Mouse (Mus musculus): ENCODE results near the gene Angptl2. TPM values are rescaled to one million over a fixed set of nuclear protein-coding genes. Genes with fewer than 3 reads are reported as not detected.

Gene Angptl2
- polyA plus RNA-seq, 1 experiment from 2014 or later, result 34.3 TPM

DNA sequence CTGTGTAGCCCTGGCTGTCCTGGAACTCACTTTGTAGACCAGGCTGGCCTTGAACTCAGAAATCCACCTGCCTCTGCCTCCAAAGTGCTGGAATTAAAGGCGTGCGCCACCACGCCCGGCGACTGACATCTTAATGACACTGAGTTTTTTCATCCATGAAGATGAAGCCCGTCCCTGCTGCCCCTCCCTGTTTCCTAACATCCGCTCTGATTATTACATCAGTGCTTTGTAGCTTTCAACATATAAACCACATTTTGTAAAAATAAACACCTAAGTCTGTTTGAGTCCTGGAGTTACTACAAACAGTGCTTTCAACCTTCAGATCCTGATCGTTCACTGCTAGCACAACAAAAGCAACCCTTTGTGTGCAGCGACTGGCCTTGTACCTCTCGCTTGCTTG, 63.9 kb downstream of the Angptl2 start:
- no peak for ATAC-seq (replicated peaks; ENCODE audit: insufficient number of reproducible peaks, low FRiP score, low TSS enrichment)
- no peaks in the 10 kb centered on the region for H3K36me3 ChIP-seq (ENCODE audit: control insufficient read depth, insufficient read depth, low read length)
- 87% methylated on average over 10 of the region's 10 CpGs for WGBS (ENCODE audit: insufficient replicate concordance)
- H3K27me3 ChIP-seq (ENCODE audit: control insufficient read depth, insufficient read depth, low read length), result no peaks in the 10 kb centered on the region
- H3K27ac ChIP-seq (ENCODE audit: low read depth, low read length), result no peak overlapping the region
- no peak overlapping the region for H3K4me3 ChIP-seq (ENCODE audit: low read depth, low read length)
- no peak overlapping the region for H3K9ac ChIP-seq (ENCODE audit: low read depth, low read length)
- no peak overlapping the region for H3K4me2 ChIP-seq
- H3K4me1 ChIP-seq (ENCODE audit: control insufficient read depth, insufficient read depth, low read length), result peaks cover 7% of the 10 kb centered on the region; the same call in 1 of the 2 replicates
- H3K9me3 ChIP-seq (replicated peaks; ENCODE audit: control insufficient read depth, low read length), result no peaks in the 10 kb centered on the region

DNA sequence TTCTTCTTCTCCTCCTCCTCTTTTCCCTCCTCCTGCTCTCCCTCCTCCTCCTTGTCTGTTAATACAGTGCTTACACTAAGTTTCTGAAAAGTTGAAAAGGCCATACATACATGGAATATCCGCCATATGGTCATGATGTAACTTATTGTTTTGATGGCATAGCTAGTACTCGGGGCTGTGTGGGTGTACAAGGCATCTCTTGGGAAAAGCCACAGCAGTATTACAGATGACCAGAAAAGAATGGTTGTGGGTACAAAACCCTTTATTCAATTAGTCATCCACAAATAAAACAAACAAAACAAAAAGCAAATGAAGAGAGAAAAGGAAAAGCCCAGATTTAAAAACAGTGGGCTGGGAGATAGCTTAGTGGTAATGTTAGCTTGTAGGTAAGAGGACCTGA, 64.7 kb downstream of the Angptl2 start:
- Histone ChIP-seq H3K27me3 (ENCODE audit: control insufficient read depth, insufficient read depth, low read length) (no peaks in the 10 kb centered on the region), H3K4me1 (ENCODE audit: control insufficient read depth, insufficient read depth, low read length) (peaks cover 7% of the 10 kb centered on the region; the same call in 1 of the 2 replicates), H3K9ac (ENCODE audit: low read depth, low read length) (no peak overlapping the region), H3K4me3 (ENCODE audit: low read depth, low read length) (no peak overlapping the region), H3K9me3 (replicated peaks; ENCODE audit: control insufficient read depth, low read length) (no peaks in the 10 kb centered on the region), H3K36me3 (ENCODE audit: control insufficient read depth, insufficient read depth, low read length) (no peaks in the 10 kb centered on the region), H3K27ac (ENCODE audit: low read depth, low read length) (no peak overlapping the region), H3K4me2 (no peak overlapping the region)
- 78% methylated on average over 2 of the region's 2 CpGs for WGBS (ENCODE audit: insufficient replicate concordance)
- ATAC-seq (replicated peaks; ENCODE audit: insufficient number of reproducible peaks, low FRiP score, low TSS enrichment), result no peak

DNA sequence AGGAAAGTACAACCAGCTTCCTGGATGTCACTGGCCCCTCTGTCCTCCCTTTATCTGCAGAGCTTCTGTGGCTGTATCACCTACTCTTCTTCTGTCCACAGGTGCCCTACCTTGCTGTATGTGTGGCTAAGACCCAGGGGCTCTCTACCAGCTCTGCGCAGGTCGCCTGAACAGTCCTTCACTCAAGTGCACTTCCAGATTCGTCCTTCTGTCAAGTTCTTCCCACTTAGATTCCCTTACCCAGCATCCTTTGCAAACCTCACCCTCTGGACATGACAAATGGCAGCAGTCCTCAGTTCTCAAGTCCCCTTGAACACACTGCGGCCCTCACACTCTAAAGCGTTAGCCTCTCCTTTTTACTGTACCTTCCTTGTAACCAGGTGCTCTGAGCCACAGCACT, 65.9 kb downstream of the Angptl2 start:
- Histone ChIP-seq H3K4me2 (no peak overlapping the region), H3K27ac (ENCODE audit: low read depth, low read length) (no peak overlapping the region), H3K4me1 (ENCODE audit: control insufficient read depth, insufficient read depth, low read length) (peaks cover 7% of the 10 kb centered on the region; the same call in 1 of the 2 replicates), H3K4me3 (ENCODE audit: low read depth, low read length) (no peak overlapping the region), H3K36me3 (ENCODE audit: control insufficient read depth, insufficient read depth, low read length) (no peaks in the 10 kb centered on the region), H3K9me3 (replicated peaks; ENCODE audit: control insufficient read depth, low read length) (no peaks in the 10 kb centered on the region), H3K9ac (ENCODE audit: low read depth, low read length) (no peak overlapping the region), H3K27me3 (ENCODE audit: control insufficient read depth, insufficient read depth, low read length) (no peaks in the 10 kb centered on the region)
- WGBS (ENCODE audit: insufficient replicate concordance), result 76% methylated on average over 5 of the region's 5 CpGs
- ATAC-seq (replicated peaks; ENCODE audit: insufficient number of reproducible peaks, low FRiP score, low TSS enrichment), result no peak

DNA sequence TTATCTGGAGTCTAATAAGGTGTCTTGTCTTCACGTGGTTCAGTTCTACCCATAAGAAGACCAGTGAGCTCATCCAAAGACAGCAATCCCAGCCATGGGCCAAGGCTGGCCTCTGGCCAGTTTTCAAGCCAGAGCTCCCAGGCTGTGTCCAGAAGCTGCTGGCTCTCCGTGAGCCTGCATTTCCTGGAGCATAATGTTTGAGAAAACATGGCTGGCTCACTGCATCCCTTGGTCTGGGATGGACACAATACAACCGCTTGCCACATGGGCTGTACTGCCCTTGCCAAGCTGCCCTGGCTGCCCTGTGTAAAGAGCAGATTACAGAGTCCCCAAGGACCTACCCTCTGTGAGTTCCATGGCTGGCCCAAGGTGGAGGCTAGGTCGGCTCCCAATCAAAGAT, 67.0 kb downstream of the Angptl2 start:
- Histone ChIP-seq H3K4me2 (no peak overlapping the region), H3K27me3 (ENCODE audit: control insufficient read depth, insufficient read depth, low read length) (no peaks in the 10 kb centered on the region), H3K36me3 (ENCODE audit: control insufficient read depth, insufficient read depth, low read length) (no peaks in the 10 kb centered on the region), H3K27ac (ENCODE audit: low read depth, low read length) (no peak overlapping the region), H3K9me3 (replicated peaks; ENCODE audit: control insufficient read depth, low read length) (no peaks in the 10 kb centered on the region), H3K4me1 (ENCODE audit: control insufficient read depth, insufficient read depth, low read length) (peaks cover 7% of the 10 kb centered on the region; the same call in 1 of the 2 replicates), H3K9ac (ENCODE audit: low read depth, low read length) (no peak overlapping the region), H3K4me3 (ENCODE audit: low read depth, low read length) (no peak overlapping the region)
- 53% methylated on average over 4 of the region's 4 CpGs for WGBS (ENCODE audit: insufficient replicate concordance)
- ATAC-seq (replicated peaks; ENCODE audit: insufficient number of reproducible peaks, low FRiP score, low TSS enrichment), result no peak

DNA sequence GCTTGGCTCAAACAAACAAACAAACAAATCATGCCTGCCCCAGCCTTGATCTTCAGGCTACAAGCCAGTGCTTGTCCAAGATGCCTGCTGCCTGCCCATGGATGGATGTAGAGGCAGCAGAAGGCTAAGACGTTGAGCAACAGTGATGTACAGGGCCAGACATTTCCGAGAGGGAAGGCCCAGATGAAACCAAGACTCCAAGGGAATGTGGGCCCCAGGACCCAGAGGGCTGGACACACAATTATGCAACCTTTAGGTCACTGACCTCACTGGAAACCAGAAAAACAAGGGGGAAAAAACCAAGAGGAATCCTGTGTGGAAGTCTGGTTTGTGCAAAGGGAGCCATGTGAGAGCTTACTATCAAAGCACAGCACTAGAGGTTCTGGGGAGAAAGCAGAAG, 67.8 kb downstream of the Angptl2 start:
- no peaks in the 10 kb centered on the region for H3K36me3 ChIP-seq (ENCODE audit: control insufficient read depth, insufficient read depth, low read length)
- 76% methylated on average over 2 of the region's 2 CpGs for WGBS (ENCODE audit: insufficient replicate concordance)
- ATAC-seq (replicated peaks; ENCODE audit: insufficient number of reproducible peaks, low FRiP score, low TSS enrichment), result no peak
- no peaks in the 10 kb centered on the region for H3K9me3 ChIP-seq (replicated peaks; ENCODE audit: control insufficient read depth, low read length)
- H3K4me2 ChIP-seq, result no peak overlapping the region
- H3K27ac ChIP-seq (ENCODE audit: low read depth, low read length), result no peak overlapping the region
- H3K9ac ChIP-seq (ENCODE audit: low read depth, low read length), result no peak overlapping the region
- H3K27me3 ChIP-seq (ENCODE audit: control insufficient read depth, insufficient read depth, low read length), result no peaks in the 10 kb centered on the region
- H3K4me1 ChIP-seq (ENCODE audit: control insufficient read depth, insufficient read depth, low read length), result peaks cover 7% of the 10 kb centered on the region; the same call in 1 of the 2 replicates
- no peak overlapping the region for H3K4me3 ChIP-seq (ENCODE audit: low read depth, low read length)

DNA sequence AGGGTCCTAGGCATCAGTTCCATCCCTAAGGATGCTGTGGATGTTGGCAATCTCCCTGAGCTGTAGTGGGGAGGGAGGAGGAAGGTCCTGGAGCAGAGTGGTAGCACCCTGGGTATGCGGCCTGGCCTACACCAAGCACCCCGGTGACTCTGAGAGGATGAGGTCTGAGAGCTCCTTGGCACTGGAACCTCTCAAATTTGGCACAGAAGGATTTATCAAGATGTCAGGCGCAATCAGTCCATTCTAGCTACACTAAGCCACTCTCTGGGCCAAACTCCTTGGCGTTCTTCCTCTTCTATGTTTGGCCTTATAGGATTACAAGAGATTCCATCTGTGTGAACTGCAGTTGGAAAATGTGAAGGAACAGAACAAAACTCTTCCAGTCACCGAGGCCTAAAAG, 73.0 kb downstream of the Angptl2 start:
- peaks cover 6% of the 10 kb centered on the region for H3K4me1 ChIP-seq (ENCODE audit: control insufficient read depth, insufficient read depth, low read length)
- H3K27me3 ChIP-seq (ENCODE audit: control insufficient read depth, insufficient read depth, low read length), result no peaks in the 10 kb centered on the region
- no peak overlapping the region for H3K4me3 ChIP-seq (ENCODE audit: low read depth, low read length)
- H3K36me3 ChIP-seq (ENCODE audit: control insufficient read depth, insufficient read depth, low read length), result no peaks in the 10 kb centered on the region
- H3K27ac ChIP-seq (ENCODE audit: low read depth, low read length), result no peak overlapping the region
- WGBS (ENCODE audit: insufficient replicate concordance), result 87% methylated on average over 5 of the region's 5 CpGs
- no peak overlapping the region for H3K4me2 ChIP-seq
- H3K9ac ChIP-seq (ENCODE audit: low read depth, low read length), result no peak overlapping the region
- ATAC-seq (replicated peaks; ENCODE audit: insufficient number of reproducible peaks, low FRiP score, low TSS enrichment), result no peak
- H3K9me3 ChIP-seq (replicated peaks; ENCODE audit: control insufficient read depth, low read length), result no peaks in the 10 kb centered on the region

DNA sequence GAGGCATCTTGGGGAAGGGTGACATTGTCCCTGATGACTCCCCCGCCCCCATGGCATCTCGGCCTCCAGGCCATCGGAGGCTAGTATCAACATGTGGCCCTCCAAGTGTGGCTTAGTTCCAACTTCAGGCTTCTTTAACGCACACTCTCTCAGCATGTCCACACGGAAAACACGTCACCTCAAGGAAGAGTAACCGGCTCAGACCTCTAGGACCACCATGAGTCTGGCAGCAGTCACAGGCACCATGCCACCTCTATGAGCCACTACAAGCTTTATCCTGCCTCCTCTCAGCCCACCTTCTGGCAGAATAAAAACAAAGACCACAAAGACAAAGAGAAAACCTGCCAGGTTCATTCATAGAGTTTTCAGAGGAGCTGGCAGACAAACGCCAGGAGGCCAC, 74.6 kb downstream of the Angptl2 start:
- 83% methylated on average over 8 of the region's 8 CpGs for WGBS (ENCODE audit: insufficient replicate concordance)
- Histone ChIP-seq H3K4me1 (ENCODE audit: control insufficient read depth, insufficient read depth, low read length) (peaks cover 6% of the 10 kb centered on the region), H3K9ac (ENCODE audit: low read depth, low read length) (no peak overlapping the region), H3K4me2 (no peak overlapping the region), H3K36me3 (ENCODE audit: control insufficient read depth, insufficient read depth, low read length) (no peaks in the 10 kb centered on the region), H3K27me3 (ENCODE audit: control insufficient read depth, insufficient read depth, low read length) (no peaks in the 10 kb centered on the region), H3K27ac (ENCODE audit: low read depth, low read length) (no peak overlapping the region), H3K4me3 (ENCODE audit: low read depth, low read length) (no peak overlapping the region), H3K9me3 (replicated peaks; ENCODE audit: control insufficient read depth, low read length) (no peaks in the 10 kb centered on the region)
- ATAC-seq (replicated peaks; ENCODE audit: insufficient number of reproducible peaks, low FRiP score, low TSS enrichment), result no peak

DNA sequence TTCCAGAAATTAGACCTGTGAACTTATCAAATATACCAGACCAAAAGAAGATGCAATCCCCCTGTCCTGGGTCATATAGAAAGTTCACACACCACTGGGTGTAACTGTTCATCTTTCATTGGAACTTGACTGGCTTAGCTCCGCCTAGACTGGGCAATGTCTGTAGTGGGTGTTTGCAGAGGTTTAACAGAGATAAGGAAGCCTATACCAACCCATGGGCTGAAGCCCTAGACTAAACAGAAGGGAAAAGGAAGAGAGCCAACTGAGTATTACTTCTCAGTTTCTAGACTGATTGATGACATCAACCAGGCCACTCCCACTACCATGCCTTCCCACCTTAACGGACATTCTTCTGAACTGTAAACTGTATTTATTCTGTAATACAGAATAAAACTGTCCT, 76.2 kb downstream of the Angptl2 start:
- no peaks in the 10 kb centered on the region for H3K36me3 ChIP-seq (ENCODE audit: control insufficient read depth, insufficient read depth, low read length)
- no peak overlapping the region for H3K4me3 ChIP-seq (ENCODE audit: low read depth, low read length)
- no peak overlapping the region for H3K9ac ChIP-seq (ENCODE audit: low read depth, low read length)
- H3K4me1 ChIP-seq (ENCODE audit: control insufficient read depth, insufficient read depth, low read length), result peaks cover 6% of the 10 kb centered on the region
- WGBS (ENCODE audit: insufficient replicate concordance), result 60% methylated on average over 2 of the region's 2 CpGs
- ATAC-seq (replicated peaks; ENCODE audit: insufficient number of reproducible peaks, low FRiP score, low TSS enrichment), result no peak
- no peak overlapping the region for H3K27ac ChIP-seq (ENCODE audit: low read depth, low read length)
- no peaks in the 10 kb centered on the region for H3K27me3 ChIP-seq (ENCODE audit: control insufficient read depth, insufficient read depth, low read length)
- no peaks in the 10 kb centered on the region for H3K9me3 ChIP-seq (replicated peaks; ENCODE audit: control insufficient read depth, low read length)
- H3K4me2 ChIP-seq, result no peak overlapping the region

DNA sequence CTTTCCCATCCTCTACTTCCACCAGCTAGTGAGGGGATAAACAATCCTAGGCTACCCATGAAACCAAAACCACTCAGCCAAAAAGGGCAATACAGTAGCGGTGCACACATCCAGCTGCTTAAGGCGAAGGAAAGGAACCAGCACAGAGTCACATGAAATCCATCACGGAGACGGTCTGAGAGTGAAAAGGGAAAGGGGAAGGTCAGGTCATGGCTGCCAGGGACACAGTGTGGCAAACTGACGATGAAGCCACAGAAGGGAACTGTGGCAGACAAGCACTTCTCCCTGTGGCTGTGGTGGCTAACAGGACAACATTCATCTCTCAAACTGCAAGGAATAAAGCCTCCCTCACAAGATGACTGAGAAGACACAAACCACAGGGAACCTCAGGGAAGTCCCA, 79.2 kb downstream of the Angptl2 start:
- Histone ChIP-seq H3K9me3 (replicated peaks; ENCODE audit: control insufficient read depth, low read length) (no peaks in the 10 kb centered on the region), H3K36me3 (ENCODE audit: control insufficient read depth, insufficient read depth, low read length) (no peaks in the 10 kb centered on the region), H3K27ac (ENCODE audit: low read depth, low read length) (no peak overlapping the region), H3K4me1 (ENCODE audit: control insufficient read depth, insufficient read depth, low read length) (peaks cover 6% of the 10 kb centered on the region), H3K4me3 (ENCODE audit: low read depth, low read length) (no peak overlapping the region), H3K27me3 (ENCODE audit: control insufficient read depth, insufficient read depth, low read length) (no peaks in the 10 kb centered on the region), H3K4me2 (no peak overlapping the region), H3K9ac (ENCODE audit: low read depth, low read length) (no peak overlapping the region)
- WGBS (ENCODE audit: insufficient replicate concordance), result 81% methylated on average over 5 of the region's 5 CpGs
- no peak for ATAC-seq (replicated peaks; ENCODE audit: insufficient number of reproducible peaks, low FRiP score, low TSS enrichment)

All from heart, embryonic 11.5 days (tissue).